Mouse (Mus musculus) lung, postnatal 36 days (tissue): Measurements from ENCODE around the gene Sptb.
A peak's percentile ranks its signal among the peaks of the same experiment; 100 is the strongest.

Experiments
- DNase-seq: peaks from one replicate; pipeline ENCODE4 v3.0.0; 2022; ENCODE audit warnings: mixed read lengths

The Sptb gene

GRCm38 (mm10) chr12:76672008-76672407 lies 38.3 kb downstream of the Sptb start:
- no peak for DNase-seq

- no peak for DNase-seq
These were observed 39.7 kb downstream of the Sptb start for GRCm38 (mm10) chr12:76670533-76671086.

- no peak for DNase-seq
These were observed 40.3 kb downstream of the Sptb start for GRCm38 (mm10) chr12:76669956-76670530.

GRCm38 (mm10) chr12:76668654-76669419 lies 41.5 kb downstream of the Sptb start:
- no peak for DNase-seq

GRCm38 (mm10) chr12:76651788-76652345 lies 58.5 kb downstream of the Sptb start:
- no peak for DNase-seq

GRCm38 (mm10) chr12:76649708-76650687 lies 60.3 kb downstream of the Sptb start:
- DNase-seq: peak; percentile 75

- no peak for DNase-seq
These were observed 64.9 kb downstream of the Sptb start for GRCm38 (mm10) chr12:76645222-76646110.

GRCm38 (mm10) chr12:76643679-76644078 lies 66.7 kb downstream of the Sptb start:
- DNase-seq: no peak

GRCm38 (mm10) chr12:76642616-76643015 lies 67.7 kb downstream of the Sptb start:
- no peak for DNase-seq

- no peak for DNase-seq
These were observed 69.7 kb downstream of the Sptb start for GRCm38 (mm10) chr12:76640620-76641019.

- DNase-seq: peak; percentile 38
These were observed 75.3 kb downstream of the Sptb start for GRCm38 (mm10) chr12:76634899-76635693.

GRCm38 (mm10) chr12:76623374-76623773 lies 87.0 kb downstream of the Sptb start:
- DNase-seq: no peak

- DNase-seq: no peak
These were observed 90.5 kb downstream of the Sptb start for GRCm38 (mm10) chr12:76619847-76620246.

- no peak for DNase-seq
These were observed 92.2 kb downstream of the Sptb start for GRCm38 (mm10) chr12:76618175-76618574.

- DNase-seq: no peak
These were observed 94.8 kb downstream of the Sptb start for GRCm38 (mm10) chr12:76615580-76615937.

GRCm38 (mm10) chr12:76614868-76615579 lies 95.3 kb downstream of the Sptb start:
- peak; percentile 26 for DNase-seq

- DNase-seq: no peak
These were observed 97.7 kb downstream of the Sptb start for GRCm38 (mm10) chr12:76612621-76613020.

GRCm38 (mm10) chr12:76608997-76609565 lies 101.3 kb downstream of the Sptb start:
- no peak for DNase-seq

- no peak for DNase-seq
These were observed 102.1 kb downstream of the Sptb start for GRCm38 (mm10) chr12:76608241-76608640.

- no peak for DNase-seq
These were observed 104.5 kb downstream of the Sptb start for GRCm38 (mm10) chr12:76605837-76606236.
